In the genomic region with DNA sequence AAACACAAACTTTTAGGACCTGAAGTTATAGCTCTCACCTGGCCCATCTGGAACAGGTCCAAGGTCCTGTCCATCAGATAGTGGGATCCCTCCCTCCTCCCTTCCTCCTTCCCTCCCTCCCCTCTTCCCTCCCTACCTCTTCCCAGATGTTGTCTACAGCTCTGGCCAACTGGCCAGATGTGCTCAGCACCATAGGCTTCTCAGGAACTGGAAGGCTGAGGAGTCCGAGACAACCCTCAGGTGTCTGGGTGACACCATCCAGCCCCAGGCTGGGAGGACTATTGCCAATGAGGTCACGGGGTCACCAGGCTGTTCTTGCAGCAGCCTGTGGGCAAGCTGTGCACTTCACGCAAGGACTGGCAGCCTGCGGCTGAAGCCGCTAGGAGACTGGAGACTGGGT, we compare ENCODE assay signal across 7 mouse cellular contexts.
DNase-seq lines count a peak whose midpoint lies in the region; ATAC-seq and TF ChIP-seq lines count a peak whose summit lies in the region.

No protein-coding gene starts in this region.

- no peak for TF ChIP-seq CTCF in G1E (IDR thresholded peaks at IDR 0.05; ENCODE audit: low read depth, low read length)
- no peak for TF ChIP-seq CTCF in hindbrain, postnatal 0 days (IDR thresholded peaks at IDR 0.05; ENCODE audit: low read depth)

- no peak for DNase-seq in kidney, postnatal 25 days
- no peak for DNase-seq in G1E (ENCODE audit: low spot score)
- DNase-seq in adipocyte (ENCODE audit: low spot score), result peak; percentile 52
- DNase-seq in hindbrain, postnatal 0 days (ENCODE audit: low spot score), result peak; percentile 22
- no peak for DNase-seq in layer of hippocampus, adult 9-11 months
- DNase-seq in frontal cortex, postnatal 10 days (ENCODE audit: low spot score in 2 of 2), result no peak

- no peak for ATAC-seq in kidney, embryonic 16.5 days (ENCODE audit: low FRiP score, low TSS enrichment)
- no peak for ATAC-seq in G1E (ENCODE audit: extremely low read depth, insufficient number of reproducible peaks, low FRiP score, poor library complexity, severe bottlenecking)
- ATAC-seq in hindbrain, postnatal 0 days, result no peak

- H3K9ac ChIP-seq in kidney, embryonic 16.5 days (replicated peaks; ENCODE audit: low read length), result no peak overlapping the region
- no peak overlapping the region for H3K9ac ChIP-seq in hindbrain, postnatal 0 days (replicated peaks; ENCODE audit: low read length)

- no peaks in the 10 kb centered on the region for H3K9me3 ChIP-seq in kidney, embryonic 16.5 days (ENCODE audit: low read length)
- H3K9me3 ChIP-seq in G1E (replicated peaks), result peaks cover 89% of the 10 kb centered on the region
- H3K9me3 ChIP-seq in hindbrain, postnatal 0 days (ENCODE audit: low read length), result no peaks in the 10 kb centered on the region

- 41% methylated on average over 5 of the region's 5 CpGs for WGBS in kidney, embryonic 16.5 days
- WGBS in hindbrain, postnatal 0 days, result 55% methylated on average over 5 of the region's 5 CpGs

- H3K4me3 ChIP-seq in kidney, embryonic 16.5 days (ENCODE audit: low read length), result no peak overlapping the region
- H3K4me3 ChIP-seq in G1E (ENCODE audit: low read depth, low read length), result 0 out of 2 replicates have a peak overlapping the region, but pooled peaks have one; percentile 18
- no peak overlapping the region for H3K4me3 ChIP-seq in hindbrain, postnatal 0 days (ENCODE audit: low read length)

- peaks cover 51% of the 10 kb centered on the region for H3K4me1 ChIP-seq in kidney, embryonic 16.5 days (ENCODE audit: insufficient read depth, low read length)
- H3K4me1 ChIP-seq in G1E (ENCODE audit: insufficient read depth, low read depth, low read length), result no peaks in the 10 kb centered on the region
- peaks cover 23% of the 10 kb centered on the region for H3K4me1 ChIP-seq in hindbrain, postnatal 0 days (ENCODE audit: insufficient read depth, low read length)

- H3K27ac ChIP-seq in kidney, embryonic 16.5 days (ENCODE audit: low read length), result peak overlapping the region; percentile 17; the same call in 1 of the 2 replicates
- no peak overlapping the region for H3K27ac ChIP-seq in hindbrain, postnatal 0 days

- H3K4me2 ChIP-seq in kidney, embryonic 16.5 days (replicated peaks; ENCODE audit: low read depth, low read length), result no peak overlapping the region
- no peak overlapping the region for H3K4me2 ChIP-seq in hindbrain, postnatal 0 days (ENCODE audit: low read depth, low read length)

- peaks cover 64% of the 10 kb centered on the region for H3K27me3 ChIP-seq in kidney, embryonic 16.5 days (ENCODE audit: insufficient read depth, low read length)
- H3K27me3 ChIP-seq in G1E (ENCODE audit: insufficient read depth, low read length), result peaks cover 2% of the 10 kb centered on the region; the same call in 1 of the 2 replicates
- no peaks in the 10 kb centered on the region for H3K27me3 ChIP-seq in hindbrain, postnatal 0 days (ENCODE audit: insufficient read depth, low read length)

- no peaks in the 10 kb centered on the region for H3K36me3 ChIP-seq in kidney, embryonic 16.5 days (ENCODE audit: insufficient read depth, low read length)
- H3K36me3 ChIP-seq in G1E (replicated peaks), result no peaks in the 10 kb centered on the region
- no peaks in the 10 kb centered on the region for H3K36me3 ChIP-seq in hindbrain, postnatal 0 days (ENCODE audit: insufficient read depth, low read length)

Comparison
In these comparisons a context has a peak if more than half of its experiments do, and no peak if none do; other contexts are left out.
1. DNase-seq: peak in adipocyte (single experiment) and hindbrain, postnatal 0 days (single experiment); none in kidney, postnatal 25 days (0 of 2), G1E (single experiment), layer of hippocampus, adult 9-11 months (single experiment) and frontal cortex, postnatal 10 days (0 of 2).